Mouse (Mus musculus) MEL (cell line): Measurements from ENCODE around the gene Armcx3. TPM values are rescaled to one million over a fixed set of nuclear protein-coding genes. Genes with fewer than 3 reads are reported as not detected.

Experiments
- DNase-seq: peaks from one replicate; pipeline ENCODE4 v3.0.0; 2011; ENCODE audit warnings: low read depth, low spot score
- H3K27ac ChIP-seq: 2 replicates; pipeline ENCODE4 v1.5.1; 2012; ENCODE audit warnings: low read depth, mild to moderate bottlenecking, control low read depth, low read length, moderate library complexity; ENCODE audit not compliant: control insufficient read depth
- H3K27me3 ChIP-seq, 2 experiments: fragments of 150-350 bp in 1 of 2; sonication (generic) in 1 of 2; 2 replicates each; pipeline ENCODE4 v1.6.1; 2012; ENCODE audit warnings: low read length in 2 of 2, mild to moderate bottlenecking in 2 of 2, improper control_type of control experiment in 1 of 2, moderate library complexity in 1 of 2; ENCODE audit not compliant: insufficient read depth in 2 of 2, control insufficient read depth in 1 of 2
- H3K36me3 ChIP-seq, 2 experiments: 2 replicates each; pipeline ENCODE4 v1.6.1; 2012 to 2014; ENCODE audit warnings: low read length in 2 of 2, improper control_type of control experiment in 1 of 2, inconsistent platforms in 1 of 2, mild to moderate bottlenecking in 1 of 2; ENCODE audit not compliant: insufficient read depth in 2 of 2, control insufficient read depth in 1 of 2
- H3K4me1 ChIP-seq, 2 experiments: fragments of 150-350 bp in 1 of 2; sonication (generic) in 1 of 2; 2 replicates each; pipeline ENCODE4 v1.6.1; 2012; ENCODE audit warnings: low read length in 2 of 2, improper control_type of control experiment in 1 of 2, mild to moderate bottlenecking in 1 of 2; ENCODE audit not compliant: insufficient read depth in 2 of 2, control insufficient read depth in 1 of 2
- H3K4me3 ChIP-seq, 2 experiments: fragments of 150-350 bp in 1 of 2; sonication (generic) in 1 of 2; 2 replicates each; pipeline ENCODE4 v1.5.1; 2012; ENCODE audit warnings: low read depth in 2 of 2, low read length in 2 of 2, mild to moderate bottlenecking in 2 of 2, moderate library complexity in 2 of 2, control low read depth in 1 of 2, improper control_type of control experiment in 1 of 2; ENCODE audit not compliant: control insufficient read depth in 1 of 2, insufficient read depth in 1 of 2
- H3K79me2 ChIP-seq: 2 replicates; pipeline ENCODE4 v1.6.1; 2012; ENCODE audit warnings: mild to moderate bottlenecking, low read length, moderate library complexity; ENCODE audit not compliant: control insufficient read depth, poor library complexity, insufficient read depth
- H3K9ac ChIP-seq: 2 replicates; pipeline ENCODE4 v1.6.1; 2012; ENCODE audit warnings: low read depth, mild to moderate bottlenecking, control low read depth, low read length, moderate library complexity; ENCODE audit not compliant: control insufficient read depth, poor library complexity, severe bottlenecking
- H3K9me3 ChIP-seq: fragments of 150-350 bp; sonication (generic); replicated peaks from 2 replicates; pipeline ENCODE4 v1.6.1; 2012; ENCODE audit warnings: mild to moderate bottlenecking, low read length, improper control_type of control experiment, moderate library complexity; ENCODE audit not compliant: insufficient read depth
- BHLHE40 ChIP-seq: IDR thresholded peaks from 2 replicates; pipeline ENCODE4 v1.6.1; 2012; ENCODE audit warnings: low read depth, mild to moderate bottlenecking, inconsistent platforms, low read length, improper control_type of control experiment, borderline replicate concordance
- CHD1 ChIP-seq: IDR thresholded peaks from 2 replicates; pipeline ENCODE4 v1.6.1; 2012; ENCODE audit warnings: low read depth, mild to moderate bottlenecking, inconsistent platforms, low read length, improper control_type of control experiment
- CHD2 ChIP-seq: IDR thresholded peaks from 2 replicates; pipeline ENCODE4 v1.6.1; 2011; ENCODE audit warnings: low read length, improper control_type of control experiment
- EP300 ChIP-seq, 2 experiments: IDR thresholded peaks; 2 replicates each; pipeline ENCODE4 v1.6.1; 2011; ENCODE audit warnings: improper control_type of control experiment in 2 of 2, low read length in 2 of 2, low read depth in 1 of 2, mild to moderate bottlenecking in 1 of 2
- ETS1 ChIP-seq: IDR thresholded peaks from 2 replicates; pipeline ENCODE4 v1.6.1; 2012; ENCODE audit warnings: low read depth, mild to moderate bottlenecking, inconsistent platforms, low read length, improper control_type of control experiment, moderate library complexity
- GABPA ChIP-seq: IDR thresholded peaks from 2 replicates; pipeline ENCODE4 v1.6.1; 2012; ENCODE audit warnings: low read depth, mild to moderate bottlenecking, inconsistent platforms, low read length, improper control_type of control experiment, moderate library complexity
- GATA1 ChIP-seq: IDR thresholded peaks from 2 replicates; pipeline ENCODE4 v1.6.1; 2011; ENCODE audit warnings: low read depth, low read length, improper control_type of control experiment
- KAT2A ChIP-seq: conservative IDR thresholded peaks from 2 replicates; pipeline ENCODE4 v1.6.1; 2012; ENCODE audit warnings: low read depth, low read length, improper control_type of control experiment, inconsistent platforms
- MAX ChIP-seq: IDR thresholded peaks from 2 replicates; pipeline ENCODE4 v1.6.1; 2011; ENCODE audit warnings: low read length, improper control_type of control experiment
- MAZ ChIP-seq: IDR thresholded peaks from 2 replicates; pipeline ENCODE4 v1.6.1; 2012; ENCODE audit warnings: low read depth, mild to moderate bottlenecking, inconsistent platforms, low read length, improper control_type of control experiment
- MEF2A ChIP-seq: IDR thresholded peaks from 2 replicates; pipeline ENCODE4 v1.6.1; 2014; ENCODE audit warnings: low read depth, mild to moderate bottlenecking, inconsistent platforms, low read length, improper control_type of control experiment; ENCODE audit not compliant: poor library complexity, insufficient replicate concordance, severe bottlenecking; ENCODE audit errors: extremely low read depth
- NELFE ChIP-seq: IDR thresholded peaks from 2 replicates; pipeline ENCODE4 v1.6.1; 2011; ENCODE audit warnings: low read depth, low read length, improper control_type of control experiment
- NRF1 ChIP-seq: IDR thresholded peaks from 2 replicates; pipeline ENCODE4 v1.6.1; 2014; ENCODE audit warnings: low read depth, mild to moderate bottlenecking, inconsistent platforms, low read length, improper control_type of control experiment, moderate library complexity; ENCODE audit not compliant: poor library complexity, insufficient read depth, severe bottlenecking
- POLR2A ChIP-seq, 2 experiments: IDR thresholded peaks; 2 replicates each; pipeline ENCODE4 v1.6.1; 2011 to 2012; ENCODE audit warnings: low read length in 2 of 2, mild to moderate bottlenecking in 2 of 2, control low read depth in 1 of 2, improper control_type of control experiment in 1 of 2, low read depth in 1 of 2, moderate library complexity in 1 of 2; ENCODE audit not compliant: control insufficient read depth in 1 of 2, insufficient read depth in 1 of 2, poor library complexity in 1 of 2
- POLR2AphosphoS5 ChIP-seq: IDR thresholded peaks from 2 replicates; pipeline ENCODE4 v1.6.1; 2012; ENCODE audit warnings: low read depth, borderline replicate concordance, mild to moderate bottlenecking, inconsistent platforms, low read length, moderate library complexity, mixed read lengths
- RAD21 ChIP-seq: IDR thresholded peaks from 2 replicates; pipeline ENCODE4 v1.6.1; 2011; ENCODE audit warnings: mild to moderate bottlenecking, low read depth, low read length, improper control_type of control experiment
- SIN3A ChIP-seq: IDR thresholded peaks from 2 replicates; pipeline ENCODE4 v1.6.1; 2012; ENCODE audit warnings: low read length, improper control_type of control experiment, inconsistent platforms
- SMC3 ChIP-seq: IDR thresholded peaks from 2 replicates; pipeline ENCODE4 v1.6.1; 2011; ENCODE audit warnings: low read depth, low read length, improper control_type of control experiment
- TBP ChIP-seq: IDR thresholded peaks from 2 replicates; pipeline ENCODE4 v1.8.0; 2011; ENCODE audit warnings: low read depth, low read length, improper control_type of control experiment
- TCF12 ChIP-seq: IDR thresholded peaks from 2 replicates; pipeline ENCODE4 v1.6.1; 2014; ENCODE audit warnings: low read depth, mild to moderate bottlenecking, inconsistent platforms, low read length, improper control_type of control experiment, moderate library complexity
- UBTF ChIP-seq: IDR thresholded peaks from 2 replicates; pipeline ENCODE4 v1.6.1; 2012; ENCODE audit warnings: low read depth, mild to moderate bottlenecking, inconsistent platforms, low read length, improper control_type of control experiment, moderate library complexity, borderline replicate concordance; ENCODE audit not compliant: insufficient read depth
- USF1 ChIP-seq: IDR thresholded peaks from 2 replicates; pipeline ENCODE4 v1.6.1; 2014; ENCODE audit warnings: low read depth, mild to moderate bottlenecking, inconsistent platforms, low read length, improper control_type of control experiment, moderate library complexity
- USF2 ChIP-seq, 2 experiments: IDR thresholded peaks; 2 replicates each; pipeline ENCODE4 v1.6.1; 2011 to 2012; ENCODE audit warnings: improper control_type of control experiment in 2 of 2, low read length in 2 of 2, borderline replicate concordance in 1 of 2, inconsistent platforms in 1 of 2, low read depth in 1 of 2, mild to moderate bottlenecking in 1 of 2; ENCODE audit not compliant: insufficient read depth in 1 of 2
- ZMIZ1 ChIP-seq: IDR thresholded peaks from 2 replicates; pipeline ENCODE4 v1.6.1; 2012; ENCODE audit warnings: low read depth, mild to moderate bottlenecking, inconsistent platforms, low read length, improper control_type of control experiment, moderate library complexity
- polyA plus RNA-seq, 2 experiments: library from polyadenylated mRNA; stranded (reverse) in 1 of 2; unstranded in 1 of 2; fragments of >175 nt in 1 of 2; fragments of >200 nt in 1 of 2; gene quantifications; 2 replicates each; pipeline versions ENCODE4 v1.2.1 to v1.2.4; 2012; ENCODE audit warnings: low replicate concordance in 2 of 2, low read depth in 1 of 2; ENCODE audit not compliant: insufficient read length in 2 of 2, insufficient read depth in 1 of 2, missing spikeins in 1 of 2
- total RNA-seq: library from RNA; depleted of rRNA; stranded (reverse); fragments of 300-350 nt; gene quantifications from 2 replicates; pipeline ENCODE4 v1.2.3, GENCODE M21; 2012; rRNA removed

Gene Armcx3
- total and polyA plus RNA-seq, 3 experiments = 5.0 to 5.5 TPM; not detected in 1

DNA sequence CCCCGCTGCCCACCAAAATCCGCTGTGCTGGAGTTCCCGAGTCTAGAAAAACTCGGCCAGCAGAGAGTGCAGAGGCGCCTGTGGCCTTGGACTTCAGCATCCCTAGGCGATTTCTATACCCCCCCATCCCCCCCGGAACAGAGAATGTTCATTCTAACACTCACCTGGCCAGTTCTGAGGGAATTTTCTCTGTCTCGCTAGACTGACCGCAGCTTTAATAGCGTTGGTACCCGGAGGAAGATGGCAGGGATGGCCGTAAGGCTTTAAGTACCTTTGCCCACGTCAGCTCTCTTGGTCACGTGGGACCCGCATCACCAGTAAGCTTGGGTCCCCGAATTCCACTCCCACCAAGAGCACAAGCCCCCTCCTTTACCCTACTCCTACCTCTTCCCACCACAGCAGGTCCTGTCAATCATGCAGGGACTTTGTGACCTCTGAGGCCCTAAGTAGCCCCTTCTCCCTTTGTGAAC is 52.4 kb downstream of the Armcx3 start, which contains the start of gene Armcx2:
Armcx2 (minus strand) TSS at position 467 of the 470 bp plus-strand sequence.
- peaks cover 1 to 10% of the 10 kb centered on the region in 2 experiments; a peak in 3 of 4 replicates for H3K27me3 ChIP-seq
- H3K4me3 ChIP-seq = peak within 1 kb of the TSS; percentile 78
- H3K9ac ChIP-seq = peak within 1 kb of the TSS; percentile 47
- H3K4me1 ChIP-seq = peaks cover 0 to 12% of the 10 kb centered on the region in 2 experiments; a peak in 2 of 4 replicates
- DNase-seq = peak; percentile 71
- no peaks in the 10 kb centered on the region for H3K9me3 ChIP-seq
- TF ChIP-seq TCF12 (no peak), RAD21 (no peak), USF2 (IDR thresholded peaks at IDR 0.05; ENCODE audit: borderline replicate concordance in 1 of 2, insufficient read depth in 1 of 2, low read depth in 1 of 2, low read length in 2 of 2) (peak in 1 of 2 experiments; percentile 65; a peak in 1 of 4 replicates), USF1 (peak; percentile 92), KAT2A (no peak), MAX (peak; percentile 76), MAZ (0 out of 2 replicates have a peak, but pooled peaks have one; percentile 21), SIN3A (no peak), CHD2 (no peak), BHLHE40 (0 out of 2 replicates have a peak, but pooled peaks have one; percentile 14), UBTF (no peak), EP300 (IDR thresholded peaks at IDR 0.05; ENCODE audit: low read depth in 1 of 2, low read length in 2 of 2) (no peak), MEF2A (no peak), ZMIZ1 (no peak), GATA1 (no peak), TBP (peak; percentile 61; the same call in 1 of the 2 replicates), SMC3 (no peak), NRF1 (no peak), CHD1 (no peak), POLR2AphosphoS5 (no peak), POLR2A (IDR thresholded peaks at IDR 0.05; ENCODE audit: control insufficient read depth in 1 of 2, insufficient read depth in 1 of 2, low read depth in 1 of 2, low read length in 2 of 2, poor library complexity in 1 of 2) (peak; percentile 41 to 50; a peak in 2 of 4 replicates), ETS1 (no peak), GABPA (no peak), NELFE (peak; percentile 51)
- peaks cover 0 to 4% of the 10 kb centered on the region in 2 experiments; a peak in 1 of 4 replicates for H3K36me3 ChIP-seq
- H3K79me2 ChIP-seq = no peaks in the 10 kb centered on the region
- H3K27ac ChIP-seq = no peak within 1 kb of the TSS

Other genes with a start within 250 kb of the Armcx3 start
- gene Timm8a1, start 214.7 kb upstream of the Armcx3 start, total RNA-seq = 217 and 240 TPM in 2 replicates
- gene Timm8a1, start 214.7 kb upstream of the Armcx3 start, polyA plus RNA-seq = 100 to 1,000 TPM; 267 to 449 TPM
- gene Btk, start 173.0 kb upstream of the Armcx3 start, total RNA-seq = 134 and 137 TPM in 2 replicates
- gene Btk, start 173.0 kb upstream of the Armcx3 start, polyA plus RNA-seq = 100 to 1,000 TPM; 291 to 327 TPM
- gene Rpl36a, start 170.9 kb upstream of the Armcx3 start, total RNA-seq = 6,735 and 6,935 TPM in 2 replicates
- gene Rpl36a, start 170.9 kb upstream of the Armcx3 start, polyA plus RNA-seq = 1,000 to 10,000 TPM in 1 of 2 experiments, not detected in 1; 1,673 TPM
- gene Gla, start 155.5 kb upstream of the Armcx3 start, total RNA-seq = 10.0 and 10.2 TPM in 2 replicates
- gene Gla, start 155.5 kb upstream of the Armcx3 start, polyA plus RNA-seq = 10 to 100 TPM in 1 of 2 experiments, not detected in 1; 17.0 TPM
- 127 and 134 TPM in 2 replicates for gene Hnrnph2, start 155.4 kb upstream of the Armcx3 start, total RNA-seq
- 100 to 1,000 TPM; 200 to 295 TPM for gene Hnrnph2, start 155.4 kb upstream of the Armcx3 start, polyA plus RNA-seq
- gene Armcx4, start 70.1 kb upstream of the Armcx3 start, total RNA-seq = not detected in 2 replicates
- gene Armcx4, start 70.1 kb upstream of the Armcx3 start, polyA plus RNA-seq = not detected
- 0.10 TPM in 1 of 2 replicates, not detected in the other for gene Armcx1, start 38.6 kb upstream of the Armcx3 start, total RNA-seq
- gene Armcx1, start 38.6 kb upstream of the Armcx3 start, polyA plus RNA-seq = under 1 TPM in 1 of 2 experiments, not detected in 1; 0.10 TPM
- gene Armcx6, start 5.2 kb upstream of the Armcx3 start, total RNA-seq = not detected in 2 replicates
- gene Armcx6, start 5.2 kb upstream of the Armcx3 start, polyA plus RNA-seq = not detected
- 10.2 and 11.8 TPM in 2 replicates for gene Armcx2, start 52.6 kb downstream of the Armcx3 start, total RNA-seq
- 10 to 100 TPM in 1 of 2 experiments, not detected in 1; 13.0 TPM for gene Armcx2, start 52.6 kb downstream of the Armcx3 start, polyA plus RNA-seq
- gene Nxf2, start 208.2 kb downstream of the Armcx3 start, total RNA-seq = 0.16 and 0.19 TPM in 2 replicates
- gene Nxf2, start 208.2 kb downstream of the Armcx3 start, polyA plus RNA-seq = under 1 TPM in 1 of 2 experiments, not detected in 1; 0.50 TPM